Mouse (Mus musculus): Measurements from ENCODE around the gene Atxn3. TPM values are rescaled to one million over a fixed set of nuclear protein-coding genes. Genes with fewer than 3 reads are reported as not detected.

The Atxn3 gene
- total RNA-seq, 1 experiment: 23.0 TPM

DNA sequence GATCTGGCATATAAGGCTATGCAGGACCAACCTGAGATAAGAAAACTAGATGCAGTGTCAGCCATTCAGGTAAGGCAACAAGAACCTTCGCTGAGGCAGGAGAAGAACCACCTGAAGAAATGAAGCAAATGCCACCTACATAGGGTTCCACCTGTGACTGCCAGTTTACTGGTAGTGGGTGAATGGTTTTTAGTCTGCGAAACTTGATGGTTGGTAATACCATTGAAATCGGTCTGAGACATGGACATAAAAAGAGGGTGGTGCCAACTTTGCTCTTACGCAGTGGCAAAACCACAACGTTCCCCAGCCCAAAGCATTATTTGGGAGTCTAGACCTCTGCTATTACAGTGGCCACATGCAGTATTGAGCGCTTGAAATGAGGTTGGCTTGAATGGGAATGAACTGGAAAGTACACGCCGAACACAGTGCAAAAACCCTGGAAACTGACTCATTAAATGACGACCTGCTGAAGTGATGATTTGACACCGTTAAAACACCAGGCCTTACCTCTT, 19.4 kb upstream of the Atxn3 start:
- H3K9me3 ChIP-seq (ENCODE audit: control insufficient read depth, insufficient read depth, low read depth, low read length): no peaks in the 10 kb centered on the region
- in situ Hi-C loops (cut with MboI; ENCODE audit: low sequenced_read_pairs in 2 of 2, unreplicated experiment in 2 of 2): loop anchor here in 1 of 2 experiments (25.0 kb wide), 1 partner anchor 785 kb away; the partner anchor contains the start of genes Gm20604, Gm28051, Gon7 and Ubr7
- H3K4me1 ChIP-seq (ENCODE audit: control insufficient read depth in 2 of 2, insufficient read depth in 2 of 2, low read length in 2 of 2, poor library complexity in 1 of 2): peaks cover 0 to 5% of the 10 kb centered on the region in 2 experiments; a peak in 1 of 4 replicates
- 0 out of 4 replicates have a peak overlapping the region, but pooled peaks of 1 of the 2 experiments have one; percentile 85 for H3K4me3 ChIP-seq (ENCODE audit: insufficient read depth in 1 of 2, low read depth in 1 of 2, low read length in 2 of 2, poor library complexity in 1 of 2, severe bottlenecking in 1 of 2)
- DNase-seq (ENCODE audit: low read depth, low spot score): no peak
- TF ChIP-seq ZC3H11A (IDR thresholded peaks at IDR 0.05; ENCODE audit: borderline replicate concordance, low read depth, low read length) (no peak), CHD2 (IDR thresholded peaks at IDR 0.05; ENCODE audit: low read depth, low read length) (no peak)
- peaks cover 3% of the 10 kb centered on the region; the same call in 1 of the 2 replicates for H3K36me3 ChIP-seq (ENCODE audit: control insufficient read depth, insufficient read depth, low read length, poor library complexity, severe bottlenecking)
- no peak overlapping the region for H3K27ac ChIP-seq (ENCODE audit: insufficient read depth, low read depth, low read length, poor library complexity, severe bottlenecking)
- H3K9ac ChIP-seq (ENCODE audit: insufficient read depth, low read depth, low read length, poor library complexity, severe bottlenecking): no peak overlapping the region

DNA sequence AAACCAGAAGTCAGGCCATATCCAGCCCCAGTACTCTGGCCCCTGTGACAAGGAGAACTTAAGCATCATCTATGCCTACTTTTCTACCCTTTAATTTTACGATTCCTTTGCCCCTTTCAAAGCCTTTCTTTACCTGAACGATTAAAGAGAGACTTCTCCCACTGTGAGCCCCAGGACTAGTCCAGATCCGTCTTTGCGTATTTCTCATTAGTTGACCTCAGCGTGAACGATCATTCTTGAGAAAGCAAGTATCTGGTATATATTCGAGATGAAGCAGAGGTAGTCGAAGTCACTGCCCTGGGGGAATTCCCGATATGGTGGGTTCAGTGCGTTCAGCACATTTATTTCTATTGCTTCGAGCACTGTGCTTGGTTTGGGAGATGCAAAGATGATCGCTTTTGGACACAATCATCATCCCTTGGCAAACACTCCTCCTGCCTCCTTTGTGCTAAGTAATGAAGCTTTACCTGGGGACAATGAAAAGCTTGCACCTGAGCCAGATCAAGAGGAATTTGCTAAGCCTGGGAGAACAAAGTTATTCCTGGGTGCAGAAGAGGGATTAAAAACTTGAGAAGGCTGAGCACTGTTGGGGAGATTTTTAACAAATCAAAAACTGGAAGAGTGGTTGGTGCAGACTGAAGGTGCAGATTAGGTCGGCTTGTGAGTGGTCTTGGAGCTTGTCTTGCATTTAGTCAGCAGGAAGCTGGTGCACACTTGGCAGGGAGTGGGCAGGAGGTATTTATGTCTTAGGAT, 18.8 kb upstream of the Atxn3 start:
- no peak overlapping the region for H3K27ac ChIP-seq (ENCODE audit: insufficient read depth, low read depth, low read length, poor library complexity, severe bottlenecking)
- H3K9ac ChIP-seq (ENCODE audit: insufficient read depth, low read depth, low read length, poor library complexity, severe bottlenecking): peak overlapping the region; percentile 97
- H3K4me1 ChIP-seq (ENCODE audit: control insufficient read depth in 2 of 2, insufficient read depth in 2 of 2, low read length in 2 of 2, poor library complexity in 1 of 2): peaks cover 0 to 7% of the 10 kb centered on the region in 2 experiments; a peak in 1 of 4 replicates
- TF ChIP-seq ZNF384 (IDR thresholded peaks at IDR 0.05; ENCODE audit: low read depth, low read length) (no peak), HCFC1 (IDR thresholded peaks at IDR 0.05; ENCODE audit: borderline replicate concordance, insufficient read depth, low read length) (no peak), ZC3H11A (IDR thresholded peaks at IDR 0.05; ENCODE audit: borderline replicate concordance, low read depth, low read length) (no peak), CHD2 (IDR thresholded peaks at IDR 0.05; ENCODE audit: low read depth, low read length) (no peak), MAFK (IDR thresholded peaks at IDR 0.05; ENCODE audit: insufficient read depth, low read depth, low read length) (no peak)
- H3K9me3 ChIP-seq (ENCODE audit: control insufficient read depth, insufficient read depth, low read depth, low read length): no peaks in the 10 kb centered on the region
- peaks cover 5% of the 10 kb centered on the region for H3K36me3 ChIP-seq (ENCODE audit: control insufficient read depth, insufficient read depth, low read length, poor library complexity, severe bottlenecking)
- H3K4me3 ChIP-seq (ENCODE audit: insufficient read depth in 1 of 2, low read depth in 1 of 2, low read length in 2 of 2, poor library complexity in 1 of 2, severe bottlenecking in 1 of 2): peak overlapping the region; percentile 85 to 87
- DNase-seq (ENCODE audit: low read depth, low spot score): no peak
- in situ Hi-C loops (cut with MboI; ENCODE audit: low sequenced_read_pairs in 2 of 2, unreplicated experiment in 2 of 2): loop anchor here in 1 of 2 experiments (25.0 kb wide), 1 partner anchor 785 kb away; the partner anchor contains the start of genes Gm20604, Gm28051, Gon7 and Ubr7

- peaks cover 0 to 7% of the 10 kb centered on the region in 2 experiments; a peak in 1 of 4 replicates for H3K4me1 ChIP-seq (ENCODE audit: control insufficient read depth in 2 of 2, insufficient read depth in 2 of 2, low read length in 2 of 2, poor library complexity in 1 of 2)
- TF ChIP-seq ZNF384 (IDR thresholded peaks at IDR 0.05; ENCODE audit: low read depth, low read length): no peak
- TF ChIP-seq HCFC1 (IDR thresholded peaks at IDR 0.05; ENCODE audit: borderline replicate concordance, insufficient read depth, low read length): peak; percentile 56; the same call in 1 of the 2 replicates
- peak within 1 kb of the TSS; percentile 62 for H3K27ac ChIP-seq (ENCODE audit: insufficient read depth, low read depth, low read length, poor library complexity, severe bottlenecking)
- H3K9me3 ChIP-seq (ENCODE audit: control insufficient read depth, insufficient read depth, low read depth, low read length): no peaks in the 10 kb centered on the region
- peaks cover 5% of the 10 kb centered on the region; the same call in 1 of the 2 replicates for H3K36me3 ChIP-seq (ENCODE audit: control insufficient read depth, insufficient read depth, low read length, poor library complexity, severe bottlenecking)
- peak; percentile 55 for DNase-seq (ENCODE audit: low read depth, low spot score)
- in situ Hi-C loops (cut with MboI; ENCODE audit: low sequenced_read_pairs in 2 of 2, unreplicated experiment in 2 of 2): loop anchor here in 1 of 2 experiments (25.0 kb wide), 1 partner anchor 786 kb away; the partner anchor contains the start of genes Gm20604, Gm28051, Gon7 and Ubr7
- H3K4me3 ChIP-seq (ENCODE audit: insufficient read depth in 1 of 2, low read depth in 1 of 2, low read length in 2 of 2, poor library complexity in 1 of 2, severe bottlenecking in 1 of 2): peak within 1 kb of the TSS; percentile 85 to 87
- H3K9ac ChIP-seq (ENCODE audit: insufficient read depth, low read depth, low read length, poor library complexity, severe bottlenecking): peak within 1 kb of the TSS; percentile 97
Observed at GRCm38 (mm10) chr12:101975601-101976571, 17.8 kb upstream of the Atxn3 start, which contains the start of gene Cpsf2. Cpsf2 (plus strand) TSS chr12:101975988.

- H3K27ac ChIP-seq (ENCODE audit: insufficient read depth, low read depth, low read length, poor library complexity, severe bottlenecking): peak overlapping the region; percentile 62; the same call in 1 of the 2 replicates
- TF ChIP-seq ZC3H11A (IDR thresholded peaks at IDR 0.05; ENCODE audit: borderline replicate concordance, low read depth, low read length) (no peak), HCFC1 (IDR thresholded peaks at IDR 0.05; ENCODE audit: borderline replicate concordance, insufficient read depth, low read length) (no peak)
- in situ Hi-C loops (cut with MboI; ENCODE audit: low sequenced_read_pairs in 2 of 2, unreplicated experiment in 2 of 2): loop anchor here in 1 of 2 experiments (25.0 kb wide), 1 partner anchor 787 kb away; the partner anchor contains the start of genes Gm20604, Gm28051, Gon7 and Ubr7
- H3K36me3 ChIP-seq (ENCODE audit: control insufficient read depth, insufficient read depth, low read length, poor library complexity, severe bottlenecking): peaks cover 5% of the 10 kb centered on the region; the same call in 1 of the 2 replicates
- H3K9ac ChIP-seq (ENCODE audit: insufficient read depth, low read depth, low read length, poor library complexity, severe bottlenecking): peak overlapping the region; percentile 97
- no peak for DNase-seq (ENCODE audit: low read depth, low spot score)
- peak overlapping the region; percentile 85 to 87 for H3K4me3 ChIP-seq (ENCODE audit: insufficient read depth in 1 of 2, low read depth in 1 of 2, low read length in 2 of 2, poor library complexity in 1 of 2, severe bottlenecking in 1 of 2)
- peaks cover 0 to 7% of the 10 kb centered on the region in 2 experiments; a peak in 1 of 4 replicates for H3K4me1 ChIP-seq (ENCODE audit: control insufficient read depth in 2 of 2, insufficient read depth in 2 of 2, low read length in 2 of 2, poor library complexity in 1 of 2)
- no peaks in the 10 kb centered on the region for H3K9me3 ChIP-seq (ENCODE audit: control insufficient read depth, insufficient read depth, low read depth, low read length)
Observed at GRCm38 (mm10) chr12:101975167-101975600, 17.1 kb upstream of the Atxn3 start.
